Mouse (Mus musculus) heart, postnatal 0 days (tissue): ENCODE measurements at regions not wholly inside any gene's neighbourhood (a gene's known extent, or its start where the extent isn't known, plus 50 kb on each side); places are given as distances from the start of the nearest gene placed in this dataset.

Experiments
- CTCF ChIP-seq: IDR thresholded peaks from 2 replicates; pipeline ENCODE4 v1.5.1; 2016; ENCODE audit warnings: antibody characterized with exemption, control low read depth, low read depth
- EP300 ChIP-seq: IDR thresholded peaks from 2 replicates; pipeline ENCODE4 v1.6.1; 2016; ENCODE audit warnings: antibody characterized with exemption, low read depth

- TF ChIP-seq CTCF (no peak), EP300 (no peak)
Observed at GRCm38 (mm10) chr14:11435166-11435784, 78.7 kb upstream of the Gm3839 start.
